Mouse (Mus musculus): ENCODE data around the gene Pias1. TPM values are rescaled to one million over a fixed set of nuclear protein-coding genes. Genes with fewer than 3 reads are reported as not detected.
A peak's percentile ranks its signal among the peaks of the same experiment; 100 is the strongest.

The Pias1 gene
- total and polyA plus RNA-seq, 2 experiments from 2014 or later, result 37.2 to 48.7 TPM

DNA sequence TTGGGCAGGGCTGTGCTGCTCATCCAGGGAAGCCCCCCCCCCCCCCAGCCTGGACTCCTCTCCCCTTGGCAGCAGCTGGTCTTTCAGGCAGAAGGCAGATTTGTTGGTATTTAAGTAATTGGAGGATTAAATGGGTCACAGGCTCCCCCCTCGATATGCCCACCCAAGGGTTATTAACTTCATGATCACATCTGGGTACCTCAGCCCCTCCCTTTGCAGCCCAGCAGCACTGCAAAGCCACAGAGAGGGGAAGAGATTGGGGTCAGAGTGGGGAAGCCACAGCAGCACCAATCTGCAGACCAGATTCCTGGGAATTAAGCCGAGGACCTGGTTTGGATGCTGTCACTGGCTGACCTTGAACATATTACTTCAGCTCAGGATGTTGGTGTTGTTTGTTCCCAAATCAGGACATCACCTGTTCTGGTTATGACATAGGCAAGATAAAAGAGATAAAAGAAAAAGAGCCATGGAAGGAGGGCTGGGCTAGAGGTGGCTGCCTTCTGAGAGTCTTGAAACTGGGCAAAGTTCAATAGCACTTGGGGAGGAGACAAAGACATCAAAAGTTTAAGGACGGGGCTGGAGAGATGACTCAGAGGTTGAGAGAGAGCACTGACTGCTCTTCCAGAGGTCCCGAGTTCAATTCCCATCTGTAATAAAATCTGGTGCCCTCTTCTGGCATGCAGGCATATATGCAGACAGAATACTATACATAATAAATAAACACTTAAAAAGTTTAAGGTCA is 151.8 kb downstream of the Pias1 start:
- no peaks in the 10 kb centered on the region for H3K4me1 ChIP-seq (ENCODE audit: insufficient read depth, low read length)
- DNase-seq (ENCODE audit: low spot score), result no peak
- no peaks in the 10 kb centered on the region for H3K36me3 ChIP-seq (ENCODE audit: insufficient read depth, low read length)
- no peak overlapping the region for H3K4me2 ChIP-seq (ENCODE audit: low read depth, low read length)
- no peak overlapping the region for H3K27ac ChIP-seq
- peak; percentile 34; the same call in 1 of the 2 replicates for TF ChIP-seq CTCF (IDR thresholded peaks at IDR 0.05; ENCODE audit: low read depth)
- H3K27me3 ChIP-seq (ENCODE audit: insufficient read depth, low read length), result no peaks in the 10 kb centered on the region
- no peaks in the 10 kb centered on the region for H3K9me3 ChIP-seq (ENCODE audit: low read length)
- H3K4me3 ChIP-seq (ENCODE audit: low read length), result no peak overlapping the region
- no peak for ATAC-seq
- 55% methylated on average over 4 of the region's 4 CpGs for WGBS
- no peak overlapping the region for H3K9ac ChIP-seq (replicated peaks; ENCODE audit: low read length)

DNA sequence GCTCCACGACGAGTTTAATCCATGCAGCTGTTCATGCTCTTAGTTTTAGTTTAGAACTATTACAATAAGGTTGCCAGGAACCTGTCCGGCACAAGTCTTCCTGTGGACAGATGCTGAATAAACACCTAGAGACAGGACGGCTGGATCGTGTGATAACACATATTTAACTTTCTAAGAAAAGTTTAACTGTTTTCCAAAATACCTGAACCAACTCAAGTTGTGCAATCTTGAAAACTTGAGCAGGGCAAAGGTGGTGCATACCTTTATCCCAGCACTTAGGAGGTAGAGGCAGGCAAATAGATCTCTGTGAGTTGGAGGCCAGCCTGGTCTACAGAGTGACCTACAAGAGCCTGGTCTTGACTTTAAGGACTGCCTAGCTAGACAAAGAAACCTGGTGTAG is 152.8 kb downstream of the Pias1 start:
- Histone ChIP-seq H3K4me2 (ENCODE audit: low read depth, low read length) (no peak overlapping the region), H3K4me1 (ENCODE audit: insufficient read depth, low read length) (no peaks in the 10 kb centered on the region), H3K36me3 (ENCODE audit: insufficient read depth, low read length) (no peaks in the 10 kb centered on the region), H3K9ac (replicated peaks; ENCODE audit: low read length) (no peak overlapping the region), H3K27ac (no peak overlapping the region), H3K27me3 (ENCODE audit: insufficient read depth, low read length) (no peaks in the 10 kb centered on the region), H3K4me3 (ENCODE audit: low read length) (no peak overlapping the region), H3K9me3 (ENCODE audit: low read length) (no peaks in the 10 kb centered on the region)
- no peak for ATAC-seq
- WGBS, result 85% methylated on average over 5 of the region's 5 CpGs
- no peak for TF ChIP-seq CTCF (IDR thresholded peaks at IDR 0.05; ENCODE audit: low read depth)
- no peak for DNase-seq (ENCODE audit: low spot score)

- no peak for DNase-seq (ENCODE audit: low spot score)
- Histone ChIP-seq H3K9me3 (ENCODE audit: low read length) (no peaks in the 10 kb centered on the region), H3K27me3 (ENCODE audit: insufficient read depth, low read length) (no peaks in the 10 kb centered on the region), H3K4me1 (ENCODE audit: insufficient read depth, low read length) (no peaks in the 10 kb centered on the region), H3K27ac (no peak overlapping the region), H3K4me2 (ENCODE audit: low read depth, low read length) (no peak overlapping the region), H3K9ac (replicated peaks; ENCODE audit: low read length) (no peak overlapping the region), H3K4me3 (ENCODE audit: low read length) (no peak overlapping the region), H3K36me3 (ENCODE audit: insufficient read depth, low read length) (no peaks in the 10 kb centered on the region)
- TF ChIP-seq CTCF (IDR thresholded peaks at IDR 0.05; ENCODE audit: low read depth), result no peak
- ATAC-seq, result no peak
- 82% methylated on average over 6 of the region's 6 CpGs for WGBS
Measured at GRCm38 (mm10) chr9:62829877-62830276, 157.8 kb downstream of the Pias1 start.

GRCm38 (mm10) chr9:62828662-62829086 is 159.1 kb downstream of the Pias1 start:
- Histone ChIP-seq H3K4me3 (ENCODE audit: low read length) (peak overlapping the region; percentile 18), H3K4me2 (ENCODE audit: low read depth, low read length) (peak overlapping the region; percentile 60), H3K27me3 (ENCODE audit: insufficient read depth, low read length) (no peaks in the 10 kb centered on the region), H3K27ac (peak overlapping the region; percentile 56; the same call in 1 of the 2 replicates), H3K9ac (replicated peaks; ENCODE audit: low read length) (no peak overlapping the region), H3K4me1 (ENCODE audit: insufficient read depth, low read length) (no peaks in the 10 kb centered on the region), H3K36me3 (ENCODE audit: insufficient read depth, low read length) (no peaks in the 10 kb centered on the region), H3K9me3 (ENCODE audit: low read length) (no peaks in the 10 kb centered on the region)
- peak; percentile 97 for ATAC-seq
- DNase-seq (ENCODE audit: low spot score), result peak; percentile 96
- under 1% methylated on average over 23 of the region's 23 CpGs for WGBS
- peak; percentile 95 for TF ChIP-seq CTCF (IDR thresholded peaks at IDR 0.05; ENCODE audit: low read depth)

Other genes with a start within 250 kb of the Pias1 start
- gene Fem1b, start 176.0 kb downstream of the Pias1 start, total RNA-seq (2014; rRNA removed), result 163 and 171 TPM in 2 replicates
- gene Fem1b, start 176.0 kb downstream of the Pias1 start, polyA plus RNA-seq (2015; fragmentation: Nextera tagmentation; extraction: Ambion mirVana), result 29.1 and 33.2 TPM in 2 replicates
- 31.7 and 41.6 TPM in 2 replicates for gene Cln6, start 149.1 kb downstream of the Pias1 start, total RNA-seq (2014; rRNA removed)
- gene Cln6, start 149.1 kb downstream of the Pias1 start, polyA plus RNA-seq (2015; fragmentation: Nextera tagmentation; extraction: Ambion mirVana), result 9.5 and 10.4 TPM in 2 replicates
- 1.7 and 3.1 TPM in 2 replicates for gene Calml4, start 129.8 kb downstream of the Pias1 start, total RNA-seq (2014; rRNA removed)
- 20.5 and 22.4 TPM in 2 replicates for gene Calml4, start 129.8 kb downstream of the Pias1 start, polyA plus RNA-seq (2015; fragmentation: Nextera tagmentation; extraction: Ambion mirVana)
- gene Skor1, start 161.0 kb upstream of the Pias1 start, total RNA-seq (2014; rRNA removed), result 36.3 and 38.5 TPM in 2 replicates
- gene Skor1, start 161.0 kb upstream of the Pias1 start, polyA plus RNA-seq (2015; fragmentation: Nextera tagmentation; extraction: Ambion mirVana), result 9.2 TPM in 2 replicates